Mouse (Mus musculus): ENCODE results near the gene Tmem201.

- no peak for TF ChIP-seq CTCF (IDR thresholded peaks at IDR 0.05)
- TF ChIP-seq EP300 (IDR thresholded peaks at IDR 0.05; ENCODE audit: insufficient read depth, low read depth, low read length) = 0 out of 2 replicates have a peak, but pooled peaks have one; percentile 60
Measured at GRCm38 (mm10) chr4:149679056-149679770, 58.6 kb downstream of the Tmem201 start.
